Mouse (Mus musculus): ENCODE measurements around the gene Fads3. TPM values are rescaled to one million over a fixed set of nuclear protein-coding genes. Genes with fewer than 3 reads are reported as not detected.

Gene Fads3
- polyA plus RNA-seq, 1 experiment from 2014 or later: 40.7 TPM

GRCm38 (mm10) chr19:10039615-10040014 lies 1.8 kb upstream of the Fads3 start:
- H3K27me3 ChIP-seq (replicated peaks): no peaks in the 10 kb centered on the region
- peaks cover 11% of the 10 kb centered on the region; the same call in 1 of the 2 replicates for H3K36me3 ChIP-seq
- no peak overlapping the region for H3K9ac ChIP-seq
- no peak for ATAC-seq (ENCODE audit: insufficient number of reproducible peaks, low FRiP score)
- H3K27ac ChIP-seq (ENCODE audit: poor library complexity, severe bottlenecking): peak overlapping the region; percentile 87
- H3K4me2 ChIP-seq: peak overlapping the region; percentile 42
- peaks cover 64% of the 10 kb centered on the region for H3K4me1 ChIP-seq (replicated peaks)
- no peak overlapping the region for H3K4me3 ChIP-seq
- WGBS: 67% methylated on average over 2 of the region's 2 CpGs
- H3K9me3 ChIP-seq (replicated peaks): no peaks in the 10 kb centered on the region

- 10% methylated on average over 20 of the region's 20 CpGs for WGBS
- peaks cover 70% of the 10 kb centered on the region for H3K4me1 ChIP-seq (replicated peaks)
- ATAC-seq (ENCODE audit: insufficient number of reproducible peaks, low FRiP score): no peak
- H3K36me3 ChIP-seq: no peaks in the 10 kb centered on the region
- peak overlapping the region; percentile 88 for H3K27ac ChIP-seq (ENCODE audit: poor library complexity, severe bottlenecking)
- peak overlapping the region; percentile 75 for H3K4me3 ChIP-seq
- H3K9ac ChIP-seq: peak overlapping the region; percentile 90; the same call in 1 of the 2 replicates
- no peaks in the 10 kb centered on the region for H3K27me3 ChIP-seq (replicated peaks)
- no peaks in the 10 kb centered on the region for H3K9me3 ChIP-seq (replicated peaks)
- H3K4me2 ChIP-seq: peak overlapping the region; percentile 89
Measured at GRCm38 (mm10) chr19:10040866-10041387, 442 bp upstream of the Fads3 start.

GRCm38 (mm10) chr19:10042232-10042631 lies 863 bp downstream of the Fads3 start:
- peak overlapping the region; percentile 75 for H3K4me3 ChIP-seq
- H3K36me3 ChIP-seq: no peaks in the 10 kb centered on the region
- no peaks in the 10 kb centered on the region for H3K27me3 ChIP-seq (replicated peaks)
- H3K4me2 ChIP-seq: peak overlapping the region; percentile 89
- H3K9ac ChIP-seq: peak overlapping the region; percentile 90
- peak overlapping the region; percentile 88 for H3K27ac ChIP-seq (ENCODE audit: poor library complexity, severe bottlenecking)
- WGBS: 22% methylated on average over 6 of the region's 6 CpGs
- peaks cover 82% of the 10 kb centered on the region for H3K4me1 ChIP-seq (replicated peaks)
- no peak for ATAC-seq (ENCODE audit: insufficient number of reproducible peaks, low FRiP score)
- H3K9me3 ChIP-seq (replicated peaks): no peaks in the 10 kb centered on the region

GRCm38 (mm10) chr19:10042816-10043215 lies 1.4 kb downstream of the Fads3 start:
- Histone ChIP-seq H3K4me3 (peak overlapping the region; percentile 75), H3K4me2 (peak overlapping the region; percentile 89)

DNA sequence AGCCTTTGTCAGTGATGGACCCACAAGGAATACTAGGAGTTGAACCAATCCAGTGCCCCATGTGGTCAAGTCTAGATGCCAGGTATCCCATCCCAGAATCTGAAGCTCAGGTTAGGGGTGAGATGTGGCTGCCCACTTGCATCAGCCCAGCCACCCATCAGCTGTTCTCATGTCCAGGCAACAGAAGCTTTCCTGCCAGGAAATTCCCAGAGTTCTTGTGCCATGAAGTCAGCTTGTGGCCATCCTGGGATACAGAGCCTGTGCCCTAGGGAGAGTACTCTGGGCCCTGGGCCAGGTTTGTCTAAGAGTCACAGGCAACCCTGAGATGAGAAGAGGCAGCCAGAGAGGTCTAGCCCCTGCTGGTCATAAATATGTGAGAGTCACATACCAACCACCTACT lies 2.3 kb downstream of the Fads3 start:
- peak overlapping the region; percentile 75 for H3K4me3 ChIP-seq

More at GRCm38 (mm10) chr19:10042816-10043215, 1.4 kb downstream of the Fads3 start:
- 69% methylated on average over 4 of the region's 4 CpGs for WGBS
- H3K4me1 ChIP-seq (replicated peaks): peaks cover 82% of the 10 kb centered on the region
- no peaks in the 10 kb centered on the region for H3K36me3 ChIP-seq
- peak overlapping the region; percentile 90 for H3K9ac ChIP-seq
- peak overlapping the region; percentile 88 for H3K27ac ChIP-seq (ENCODE audit: poor library complexity, severe bottlenecking)
- no peaks in the 10 kb centered on the region for H3K9me3 ChIP-seq (replicated peaks)
- no peaks in the 10 kb centered on the region for H3K27me3 ChIP-seq (replicated peaks)
- no peak for ATAC-seq (ENCODE audit: insufficient number of reproducible peaks, low FRiP score)

DNA sequence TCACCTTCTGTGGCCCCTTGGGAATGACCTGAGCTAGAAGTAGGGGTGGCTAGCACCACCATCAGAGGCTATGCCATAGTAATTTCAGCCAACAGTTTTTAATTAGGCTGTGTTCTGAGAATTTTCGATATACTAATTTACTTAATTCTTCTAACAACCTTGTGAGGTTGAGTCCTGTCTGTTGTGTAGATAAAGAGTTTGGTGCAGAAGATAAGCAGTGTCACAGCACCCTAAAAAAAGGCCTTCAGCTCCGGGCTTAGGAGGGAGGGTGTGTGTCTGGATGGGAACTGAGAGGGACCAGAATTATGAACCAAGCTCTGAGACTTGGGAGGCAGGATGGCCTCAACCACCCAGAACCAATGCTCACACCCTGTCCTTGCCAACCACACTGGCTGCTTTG lies 4.3 kb downstream of the Fads3 start:
- no peaks in the 10 kb centered on the region for H3K27me3 ChIP-seq (replicated peaks)
- H3K27ac ChIP-seq (ENCODE audit: poor library complexity, severe bottlenecking): no peak overlapping the region; the same call in 1 of the 2 replicates
- no peak overlapping the region for H3K4me2 ChIP-seq
- H3K9me3 ChIP-seq (replicated peaks): no peaks in the 10 kb centered on the region
- no peak overlapping the region for H3K9ac ChIP-seq
- 53% methylated on average over 2 of the region's 2 CpGs for WGBS
- peaks cover 84% of the 10 kb centered on the region for H3K4me1 ChIP-seq (replicated peaks)
- H3K4me3 ChIP-seq: no peak overlapping the region
- no peaks in the 10 kb centered on the region for H3K36me3 ChIP-seq
- ATAC-seq (ENCODE audit: insufficient number of reproducible peaks, low FRiP score): no peak

More for the DNA sequence above, 2.3 kb downstream of the Fads3 start:
- Histone ChIP-seq H3K4me2 (peak overlapping the region; percentile 89), H3K36me3 (no peaks in the 10 kb centered on the region), H3K4me1 (replicated peaks) (peaks cover 81% of the 10 kb centered on the region), H3K27me3 (replicated peaks) (no peaks in the 10 kb centered on the region), H3K9ac (no peak overlapping the region), H3K9me3 (replicated peaks) (no peaks in the 10 kb centered on the region), H3K27ac (ENCODE audit: poor library complexity, severe bottlenecking) (peak overlapping the region; percentile 88)
- ATAC-seq (ENCODE audit: insufficient number of reproducible peaks, low FRiP score): 0 out of 2 replicates have a peak, but pooled peaks have one; percentile 5

- no peaks in the 10 kb centered on the region for H3K9me3 ChIP-seq (replicated peaks)
- peak overlapping the region; percentile 30 for H3K27ac ChIP-seq (ENCODE audit: poor library complexity, severe bottlenecking)
- peaks cover 85% of the 10 kb centered on the region for H3K4me1 ChIP-seq (replicated peaks)
- peak overlapping the region; percentile 49; the same call in 1 of the 2 replicates for H3K9ac ChIP-seq
- 33% methylated on average over 4 of the region's 4 CpGs for WGBS
- no peak overlapping the region for H3K4me3 ChIP-seq
- H3K4me2 ChIP-seq: no peak overlapping the region
- no peak for ATAC-seq (ENCODE audit: insufficient number of reproducible peaks, low FRiP score)
- no peaks in the 10 kb centered on the region for H3K27me3 ChIP-seq (replicated peaks)
- peaks cover 3% of the 10 kb centered on the region; the same call in 1 of the 2 replicates for H3K36me3 ChIP-seq
Measured at GRCm38 (mm10) chr19:10046346-10046745, 5.0 kb downstream of the Fads3 start.

- H3K27me3 ChIP-seq (replicated peaks): no peaks in the 10 kb centered on the region
- peak overlapping the region; percentile 49; the same call in 1 of the 2 replicates for H3K9ac ChIP-seq
- 35% methylated on average over 3 of the region's 3 CpGs for WGBS
- H3K4me1 ChIP-seq (replicated peaks): peaks cover 85% of the 10 kb centered on the region
- no peaks in the 10 kb centered on the region for H3K9me3 ChIP-seq (replicated peaks)
- no peak overlapping the region for H3K4me3 ChIP-seq
- no peak overlapping the region for H3K27ac ChIP-seq (ENCODE audit: poor library complexity, severe bottlenecking)
- ATAC-seq (ENCODE audit: insufficient number of reproducible peaks, low FRiP score): no peak
- peaks cover 5% of the 10 kb centered on the region for H3K36me3 ChIP-seq
- no peak overlapping the region for H3K4me2 ChIP-seq
Measured at GRCm38 (mm10) chr19:10046983-10047382, 5.6 kb downstream of the Fads3 start.

- H3K27ac ChIP-seq (ENCODE audit: poor library complexity, severe bottlenecking): no peak overlapping the region
- H3K9ac ChIP-seq: no peak overlapping the region; the same call in 1 of the 2 replicates
Measured at GRCm38 (mm10) chr19:10049533-10049932, 8.2 kb downstream of the Fads3 start.

DNA sequence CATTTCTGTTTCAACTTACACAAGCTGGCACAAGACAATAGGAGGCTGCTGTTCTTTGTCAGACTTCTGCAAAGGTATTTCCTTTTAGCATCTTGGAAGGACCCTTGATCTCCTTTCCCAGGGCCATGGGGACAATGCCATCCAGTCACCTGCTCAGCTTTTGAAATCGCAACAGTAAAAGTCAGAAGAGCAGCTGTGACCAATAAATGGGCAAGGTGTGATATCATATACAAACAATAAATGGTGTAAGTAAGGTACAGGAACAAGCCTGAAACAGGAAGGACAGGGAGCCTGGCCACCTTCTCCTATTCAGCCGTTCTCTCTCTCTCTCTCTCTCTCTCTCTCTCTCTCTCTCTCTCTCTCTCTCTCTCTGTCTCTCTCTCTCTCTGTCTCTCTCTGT lies 9.1 kb downstream of the Fads3 start:
- no peaks in the 10 kb centered on the region for H3K27me3 ChIP-seq (replicated peaks)
- H3K4me2 ChIP-seq: no peak overlapping the region
- no peak overlapping the region for H3K27ac ChIP-seq (ENCODE audit: poor library complexity, severe bottlenecking)
- peaks cover 40% of the 10 kb centered on the region for H3K36me3 ChIP-seq
- no peak for ATAC-seq (ENCODE audit: insufficient number of reproducible peaks, low FRiP score)
- no peak overlapping the region for H3K9ac ChIP-seq
- H3K4me1 ChIP-seq (replicated peaks): peaks cover 52% of the 10 kb centered on the region
- no peaks in the 10 kb centered on the region for H3K9me3 ChIP-seq (replicated peaks)
- H3K4me3 ChIP-seq: no peak overlapping the region
- WGBS: 72% methylated on average over 2 of the region's 2 CpGs

More at GRCm38 (mm10) chr19:10049533-10049932, 8.2 kb downstream of the Fads3 start:
- H3K27me3 ChIP-seq (replicated peaks): no peaks in the 10 kb centered on the region
- peaks cover 59% of the 10 kb centered on the region for H3K4me1 ChIP-seq (replicated peaks)
- H3K36me3 ChIP-seq: peaks cover 31% of the 10 kb centered on the region
- H3K9me3 ChIP-seq (replicated peaks): no peaks in the 10 kb centered on the region
- ATAC-seq (ENCODE audit: insufficient number of reproducible peaks, low FRiP score): no peak
- H3K4me2 ChIP-seq: no peak overlapping the region
- no peak overlapping the region for H3K4me3 ChIP-seq

DNA sequence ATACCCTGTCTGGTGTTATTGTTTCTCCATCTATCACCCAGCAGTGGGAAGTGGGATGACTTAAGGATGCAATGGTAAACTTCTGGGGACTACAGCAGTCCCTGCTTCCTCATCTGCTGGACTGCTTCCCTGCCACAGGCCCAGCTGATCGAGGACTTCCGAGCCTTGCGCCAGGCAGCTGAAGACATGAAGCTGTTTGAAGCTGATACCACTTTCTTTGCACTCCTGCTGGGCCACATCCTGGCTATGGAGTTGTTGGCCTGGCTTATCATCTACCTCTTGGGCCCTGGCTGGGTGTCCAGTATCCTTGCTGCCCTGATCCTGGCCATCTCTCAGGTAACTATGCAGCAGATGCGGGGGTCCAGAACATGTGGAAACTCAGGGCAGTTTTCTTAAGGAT lies 11.3 kb downstream of the Fads3 start:
- H3K4me3 ChIP-seq: no peak overlapping the region
- peaks cover 63% of the 10 kb centered on the region for H3K36me3 ChIP-seq
- ATAC-seq (ENCODE audit: insufficient number of reproducible peaks, low FRiP score): no peak
- H3K4me1 ChIP-seq (replicated peaks): peaks cover 30% of the 10 kb centered on the region
- no peak overlapping the region for H3K9ac ChIP-seq
- H3K4me2 ChIP-seq: no peak overlapping the region
- no peaks in the 10 kb centered on the region for H3K9me3 ChIP-seq (replicated peaks)
- H3K27me3 ChIP-seq (replicated peaks): no peaks in the 10 kb centered on the region
- H3K27ac ChIP-seq (ENCODE audit: poor library complexity, severe bottlenecking): no peak overlapping the region
- 82% methylated on average over 4 of the region's 4 CpGs for WGBS
